Mouse (Mus musculus): ENCODE results near the gene Eif3b.

Eif3b gene

GRCm38 (mm10) chr5:140481458-140481857, 62.3 kb downstream of the Eif3b start:
- DNase-seq (ENCODE audit: low spot score in 2 of 2) = no peak

GRCm38 (mm10) chr5:140491142-140491541, 72.0 kb downstream of the Eif3b start:
- no peak for DNase-seq (ENCODE audit: low spot score in 2 of 2)

- DNase-seq (ENCODE audit: low spot score in 2 of 2) = no peak
Measured at GRCm38 (mm10) chr5:140492684-140493233, 73.6 kb downstream of the Eif3b start.
